Mouse (Mus musculus) liver, adult 2 months (tissue): ENCODE results near the gene Ttll2.
"Not testable (repeated sequence)": the region's sequence is repeated elsewhere in the genome, so short reads cannot be mapped to it uniquely, and the experiment has no call there.

Source experiments
- CTCF ChIP-seq: fragments of 200-500 bp; IDR thresholded peaks from 2 replicates; pipeline ENCODE4 v1.5.1; 2011; ENCODE audit warnings: low read depth, low read length, control low read depth
- POLR2A ChIP-seq: fragments of 200-500 bp; IDR thresholded peaks from 2 replicates; pipeline ENCODE4 v1.6.1; 2011; ENCODE audit warnings: low read length, control low read depth; ENCODE audit not compliant: insufficient read depth; ENCODE audit errors: extremely low read depth

GRCm38 (mm10) chr17:7388341-7388957, 36.0 kb upstream of the Ttll2 start:
- not testable (repeated sequence) for TF ChIP-seq POLR2A, CTCF
